Mouse (Mus musculus) R1 (cell line): Measurements from ENCODE around the gene Olfml3.
A peak's percentile ranks its signal among the peaks of the same experiment; 100 is the strongest.

ENCODE experiments used
- DNase-seq: peaks from one replicate; pipeline ENCODE4 v3.0.0-alpha.2; 2018; ENCODE audit warnings: low read depth, low spot score

Gene Olfml3

GRCm38 (mm10) chr3:103709470-103710040 is 28.2 kb downstream of the Olfml3 start:
- no peak for DNase-seq

GRCm38 (mm10) chr3:103705426-103705825 is 32.4 kb downstream of the Olfml3 start:
- no peak for DNase-seq

DNA sequence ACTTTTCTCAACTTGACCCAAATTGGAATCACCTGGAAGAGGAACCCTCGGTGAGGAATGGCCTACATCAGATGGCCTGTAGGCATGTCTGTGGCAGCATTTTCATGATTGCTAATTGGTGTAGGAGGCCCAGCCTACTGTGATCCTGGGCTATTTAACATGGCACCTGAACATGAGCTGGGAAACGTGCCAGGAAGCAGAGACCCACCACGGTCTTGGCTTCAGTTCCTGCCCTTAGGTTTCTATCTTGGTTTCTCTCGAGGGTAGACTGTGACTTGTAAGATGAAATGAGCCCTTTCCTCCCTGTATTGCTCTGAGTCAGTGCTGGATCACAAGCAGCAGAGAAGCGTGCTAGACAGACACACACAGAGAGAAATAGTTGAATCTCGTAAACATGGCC is 33.1 kb downstream of the Olfml3 start:
- DNase-seq, result no peak

DNA sequence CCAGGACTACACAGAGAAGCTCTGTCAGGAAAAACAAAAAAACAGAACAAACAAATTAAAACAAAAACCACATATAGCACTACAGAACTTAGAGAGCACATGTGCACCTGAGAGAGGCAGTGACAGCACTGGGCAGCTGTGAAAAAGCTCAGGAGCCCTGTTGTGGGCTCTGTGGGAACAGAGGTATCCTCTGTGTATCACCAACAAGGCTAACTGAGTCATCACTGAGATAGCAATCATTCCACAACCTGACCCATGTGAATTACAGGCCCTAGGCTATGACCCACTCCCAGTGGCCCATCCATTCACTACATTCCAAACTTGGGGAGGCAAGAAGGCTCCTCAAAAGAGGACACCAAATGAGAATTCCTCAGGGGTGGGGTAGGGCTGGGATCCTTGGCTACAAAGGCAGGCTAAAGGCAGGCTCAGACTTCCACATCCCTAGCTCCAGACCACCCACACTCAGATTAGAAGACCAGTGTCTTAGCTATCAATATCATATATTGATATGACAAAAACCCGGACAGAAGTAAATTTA is 41.3 kb downstream of the Olfml3 start:
- DNase-seq, result peak; percentile 61

- no peak for DNase-seq
Measured at GRCm38 (mm10) chr3:103695556-103695955, 42.2 kb downstream of the Olfml3 start.

DNA sequence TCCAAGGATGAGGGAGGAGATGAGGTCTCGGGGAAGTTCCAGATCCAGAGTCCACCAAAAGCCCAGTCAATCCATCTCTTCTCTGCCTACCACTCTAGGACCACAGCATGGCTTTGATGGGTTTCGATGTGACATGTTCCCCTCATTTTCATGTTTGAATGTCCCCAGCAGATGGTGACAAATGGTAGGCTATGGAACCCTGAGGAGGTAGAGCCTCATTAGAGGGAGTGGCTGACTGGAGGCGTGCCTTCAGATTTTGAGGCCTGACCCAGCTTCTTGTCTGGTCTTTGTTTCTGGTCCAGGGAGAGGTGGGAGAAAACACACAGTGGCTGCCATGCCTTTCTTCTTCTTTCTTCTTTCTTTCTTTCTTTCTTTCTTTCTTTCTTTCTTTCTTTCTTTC is 47.3 kb downstream of the Olfml3 start:
- no peak for DNase-seq

DNA sequence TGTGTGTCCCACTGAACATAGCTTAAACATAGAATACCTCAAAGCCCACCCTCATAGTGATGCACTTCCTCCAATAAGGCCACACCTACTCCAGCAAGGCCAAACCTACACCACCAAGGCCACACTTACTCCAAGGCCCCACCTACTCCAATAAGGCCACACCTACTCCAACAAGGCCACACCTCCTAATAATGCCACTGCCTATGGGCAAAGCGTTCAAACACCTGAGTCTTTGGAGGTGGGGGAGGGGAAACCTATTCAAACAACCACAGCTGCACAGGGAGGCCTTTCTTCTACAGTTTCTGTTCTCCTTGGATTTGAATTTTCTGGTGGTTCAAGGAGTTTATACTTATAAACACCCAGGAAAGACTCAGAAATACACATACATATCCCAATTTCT is 48.8 kb downstream of the Olfml3 start:
- peak; percentile 71 for DNase-seq

DNA sequence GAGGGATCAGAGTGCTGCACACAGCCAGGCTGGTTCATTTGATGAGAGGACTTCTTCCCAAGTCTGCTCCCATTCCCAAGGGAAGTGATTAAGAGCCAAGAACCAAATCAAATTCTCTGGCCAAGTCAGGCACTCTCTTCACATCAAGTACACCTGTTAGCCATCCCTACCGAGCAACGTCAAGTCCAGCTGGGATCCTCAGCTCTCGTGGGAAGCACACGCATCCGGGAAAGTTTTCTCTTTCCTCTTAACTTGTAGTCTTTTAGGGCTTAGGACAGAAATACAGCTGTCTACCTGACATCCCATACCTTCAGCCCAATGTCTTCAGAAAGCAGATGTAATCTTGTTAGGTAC is 53.9 kb downstream of the Olfml3 start:
- DNase-seq, result no peak

DNA sequence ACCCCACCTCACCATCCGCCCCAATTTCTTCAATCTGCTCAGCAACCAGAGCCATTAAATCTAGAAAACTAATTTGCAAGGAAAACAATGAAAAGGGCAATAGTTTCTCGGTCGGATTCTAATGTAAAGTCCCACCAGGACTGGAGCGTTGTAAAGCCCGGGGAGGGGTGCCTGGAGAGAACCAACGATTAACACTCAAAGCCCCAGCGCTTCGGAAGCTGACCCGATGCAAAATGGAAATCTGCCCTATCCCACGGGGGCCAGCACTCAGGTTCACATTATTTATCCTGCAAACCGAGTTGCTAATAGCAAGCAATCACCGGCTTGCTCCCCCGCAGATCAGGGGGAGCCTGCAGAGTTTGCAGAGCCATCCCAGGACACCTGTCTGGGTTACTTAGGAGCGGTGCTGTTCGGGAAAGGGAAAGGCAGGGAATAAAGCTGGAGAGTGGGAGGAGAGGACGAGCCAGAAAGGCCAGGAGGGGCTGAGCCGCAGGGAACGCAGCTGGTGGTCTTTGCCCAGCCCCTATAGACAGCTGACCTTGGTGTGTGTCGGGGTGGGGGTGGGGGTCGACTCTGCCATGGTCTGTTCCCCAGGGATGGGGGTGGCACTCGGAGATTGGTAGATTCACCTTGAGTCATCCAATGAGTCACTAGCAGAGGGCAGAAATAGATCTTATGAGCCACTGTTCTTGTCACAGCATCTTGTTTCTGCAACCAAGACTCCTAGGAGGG is 54.4 kb downstream of the Olfml3 start:
- DNase-seq, result peak; percentile 85

GRCm38 (mm10) chr3:103682473-103682872 is 55.3 kb downstream of the Olfml3 start:
- DNase-seq, result peak; percentile 8

DNA sequence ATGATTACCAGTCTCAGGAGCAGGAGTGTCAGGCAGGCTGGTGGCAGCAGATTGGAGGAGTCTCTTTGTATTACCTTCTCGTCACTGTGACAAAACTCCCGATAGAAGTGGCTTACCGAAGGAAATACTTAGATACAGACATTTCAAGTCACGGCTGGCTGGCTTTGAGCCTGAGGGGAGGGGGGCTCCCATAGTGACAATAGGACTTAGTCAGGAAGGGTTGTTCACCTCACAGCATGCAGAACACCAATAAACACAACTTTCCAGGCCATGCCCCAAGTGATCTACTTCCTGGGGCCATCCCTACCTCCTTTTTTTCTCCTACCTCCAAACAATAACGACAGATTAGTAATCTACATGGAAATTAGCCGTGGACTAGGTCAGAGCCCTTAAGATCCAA is 59.0 kb downstream of the Olfml3 start:
- no peak for DNase-seq

- DNase-seq, result no peak
Measured at GRCm38 (mm10) chr3:103672716-103673115, 65.1 kb downstream of the Olfml3 start.
